Mouse (Mus musculus): ENCODE results near the gene Ift88.

GRCm38 (mm10) chr14:57395470-57395869 is 28.4 kb upstream of the Ift88 start:
- no peak for TF ChIP-seq CTCF (IDR thresholded peaks at IDR 0.05; ENCODE audit: extremely low read depth, insufficient read length, insufficient replicate concordance, low read depth, low read length)
- TF ChIP-seq POLR2A (IDR thresholded peaks at IDR 0.05; ENCODE audit: low read depth, low read length): no peak
